Mouse (Mus musculus) adrenal gland, postnatal 25 days (tissue): ENCODE measurements around the gene Uvrag. TPM values are rescaled to one million over a fixed set of nuclear protein-coding genes. Genes with fewer than 3 reads are reported as not detected.

ENCODE experiments used
- DNase-seq: peaks from one replicate; pipeline ENCODE4 v3.0.0; 2021; ENCODE audit warnings: mixed read lengths
- total RNA-seq: library from RNA; stranded (reverse); gene quantifications from 2 replicates; pipeline ENCODE4 v1.2.3, GENCODE M21; 2021

The Uvrag gene
- total RNA-seq, 1 experiment from 2014 or later: 36.4 TPM

GRCm38 (mm10) chr7:99057053-99057630 lies 83.8 kb downstream of the Uvrag start:
- DNase-seq: peak; percentile 24

GRCm38 (mm10) chr7:99053626-99054025 lies 87.3 kb downstream of the Uvrag start:
- DNase-seq: no peak

DNA sequence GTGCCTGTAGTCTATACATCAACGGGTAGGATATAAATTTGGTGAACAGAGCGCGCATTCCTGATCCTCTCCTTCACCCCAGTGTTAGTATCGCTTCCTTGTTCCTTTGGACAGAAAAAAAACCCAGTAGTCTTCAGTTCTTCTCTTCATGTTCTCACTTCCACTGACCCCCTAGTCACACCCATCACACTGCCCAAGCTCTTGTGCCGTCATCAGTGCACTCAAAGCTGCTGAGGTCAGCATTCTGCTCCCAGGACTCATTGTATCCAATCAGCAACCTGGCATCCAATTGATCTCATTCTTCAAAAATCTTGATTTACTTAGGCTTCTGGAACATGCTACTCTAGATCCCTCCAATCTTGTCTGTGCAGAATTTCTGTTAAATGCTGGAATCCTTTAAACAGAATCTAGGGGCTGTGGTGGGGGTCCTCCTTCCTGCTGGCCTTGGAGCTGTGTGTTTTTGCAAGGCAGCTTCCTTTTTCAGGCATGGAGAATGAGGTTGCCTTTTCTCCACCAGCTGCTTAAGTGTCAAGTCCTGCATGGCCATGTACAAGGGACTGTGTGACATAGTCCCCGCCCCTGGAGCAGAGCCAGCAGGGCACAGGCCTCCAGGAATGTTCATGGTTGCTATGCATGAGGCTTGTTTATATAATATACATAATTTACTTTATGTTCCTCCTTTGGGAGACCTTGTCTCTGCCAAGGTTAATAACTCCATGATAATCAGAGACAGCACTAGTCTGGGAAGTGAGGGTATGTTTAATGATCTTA lies 88.3 kb downstream of the Uvrag start:
- DNase-seq: no peak

DNA sequence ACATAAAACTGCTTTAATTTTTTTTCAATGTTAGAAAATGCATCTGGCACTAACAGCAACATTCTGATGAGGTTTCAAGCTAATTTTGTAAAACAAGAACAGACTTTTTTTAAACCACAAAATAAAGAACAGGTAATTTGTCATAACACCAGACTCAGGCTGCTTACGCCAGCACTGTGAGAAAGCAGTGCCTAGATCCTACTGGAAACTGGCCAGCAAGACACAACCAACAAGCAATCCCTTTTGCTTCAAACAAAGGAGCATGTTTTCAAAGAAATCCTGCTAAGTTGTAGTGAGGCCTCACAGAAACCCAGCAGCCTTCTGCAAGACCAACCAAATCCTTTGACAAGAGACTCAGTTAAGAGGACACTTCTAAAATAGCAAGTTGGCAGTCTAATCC lies 90.1 kb downstream of the Uvrag start:
- no peak for DNase-seq

- no peak for DNase-seq
Measured at GRCm38 (mm10) chr7:99049897-99050296, 91.0 kb downstream of the Uvrag start.

DNA sequence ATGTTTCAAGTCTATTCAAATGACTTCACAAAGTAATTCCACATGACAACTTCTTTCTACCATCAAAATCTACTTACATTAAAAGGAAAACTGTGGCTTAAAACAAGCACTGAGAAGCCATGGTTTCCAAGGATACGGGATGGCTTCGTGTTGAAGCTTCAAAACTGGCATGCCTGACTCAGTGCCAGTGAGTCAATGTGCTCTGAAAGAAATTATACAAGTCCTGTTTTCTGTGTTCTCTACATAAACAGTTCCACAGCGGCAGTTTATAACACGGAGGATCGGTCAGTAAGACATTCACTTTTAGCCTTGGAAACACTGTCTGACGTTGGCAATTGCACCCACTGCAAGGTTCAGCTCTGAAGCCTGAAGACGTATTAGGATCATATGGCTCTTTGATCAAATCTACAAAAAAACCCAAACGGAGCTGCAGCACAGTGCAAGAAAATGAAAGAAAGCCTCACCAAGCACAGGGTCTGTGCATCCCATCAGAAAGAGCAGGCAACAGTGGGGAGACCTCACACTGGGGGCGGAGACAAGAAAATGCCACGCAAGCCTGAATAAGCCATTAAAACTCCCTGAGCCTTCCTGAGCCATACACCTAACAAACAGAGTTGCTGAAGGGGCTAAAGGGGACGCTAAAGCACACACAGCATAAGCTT lies 94.3 kb downstream of the Uvrag start:
- DNase-seq: no peak

DNA sequence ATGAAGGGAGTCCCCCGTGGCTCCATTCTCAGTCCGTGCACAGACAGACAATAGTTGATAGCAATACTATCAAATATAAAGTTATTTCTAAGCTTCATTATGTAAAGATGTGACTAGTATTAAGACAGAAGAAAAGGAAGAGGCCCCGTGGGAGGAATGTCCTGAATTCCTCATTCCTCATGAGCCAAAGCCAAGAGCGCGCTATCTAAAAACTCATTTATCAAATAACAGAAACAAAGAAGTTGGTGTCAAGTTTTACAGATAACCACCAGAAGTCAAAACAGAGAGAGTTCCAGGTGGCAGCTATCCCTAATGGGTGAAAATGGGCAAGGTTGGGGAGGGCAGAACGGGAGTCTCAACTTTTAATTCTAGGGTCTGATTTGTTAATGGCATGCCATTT lies 95.4 kb downstream of the Uvrag start:
- DNase-seq: no peak

DNA sequence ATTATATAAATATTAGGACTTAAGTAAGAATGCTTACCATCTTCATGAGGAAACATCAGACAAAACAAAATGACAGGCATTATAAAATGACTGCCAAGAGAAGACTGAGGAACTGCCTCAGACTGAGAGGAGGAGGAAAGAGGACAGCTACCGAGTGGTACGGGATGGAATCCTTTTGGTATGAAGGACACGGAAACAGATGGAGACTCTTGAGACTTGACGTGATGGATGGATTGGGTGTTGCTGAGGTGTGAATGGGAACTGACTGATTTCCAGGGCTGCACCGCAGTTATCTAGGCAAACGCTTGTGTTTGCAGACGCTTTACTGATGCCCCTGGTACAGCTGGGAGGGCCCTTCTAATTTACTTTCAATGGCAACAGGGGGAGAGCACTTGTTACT lies 97.0 kb downstream of the Uvrag start:
- DNase-seq: no peak

- no peak for DNase-seq
Measured at GRCm38 (mm10) chr7:99043322-99043721, 97.6 kb downstream of the Uvrag start.

GRCm38 (mm10) chr7:99041818-99042217 lies 99.1 kb downstream of the Uvrag start:
- no peak for DNase-seq

DNA sequence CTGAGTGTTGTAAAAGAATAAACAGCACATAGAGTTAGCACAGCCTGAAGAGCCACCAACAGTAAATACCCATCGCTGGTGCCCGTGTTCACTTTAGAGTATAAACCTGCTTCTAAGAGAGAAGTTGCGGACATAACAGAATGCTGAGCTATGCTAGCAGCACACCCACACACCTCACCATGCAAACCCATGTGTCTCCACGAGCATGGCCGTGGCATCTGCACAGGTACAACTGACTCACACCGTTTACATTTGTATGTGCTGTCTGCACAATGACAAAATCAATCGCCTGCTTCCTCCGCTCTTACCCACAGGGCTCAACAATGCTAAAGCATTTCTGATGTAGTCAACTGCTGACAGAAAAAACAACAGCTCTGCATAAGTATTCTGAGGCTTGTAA lies 101.0 kb downstream of the Uvrag start:
- no peak for DNase-seq

GRCm38 (mm10) chr7:99036284-99036683 lies 104.7 kb downstream of the Uvrag start:
- no peak for DNase-seq

GRCm38 (mm10) chr7:99034909-99035308 lies 106.0 kb downstream of the Uvrag start:
- no peak for DNase-seq

DNA sequence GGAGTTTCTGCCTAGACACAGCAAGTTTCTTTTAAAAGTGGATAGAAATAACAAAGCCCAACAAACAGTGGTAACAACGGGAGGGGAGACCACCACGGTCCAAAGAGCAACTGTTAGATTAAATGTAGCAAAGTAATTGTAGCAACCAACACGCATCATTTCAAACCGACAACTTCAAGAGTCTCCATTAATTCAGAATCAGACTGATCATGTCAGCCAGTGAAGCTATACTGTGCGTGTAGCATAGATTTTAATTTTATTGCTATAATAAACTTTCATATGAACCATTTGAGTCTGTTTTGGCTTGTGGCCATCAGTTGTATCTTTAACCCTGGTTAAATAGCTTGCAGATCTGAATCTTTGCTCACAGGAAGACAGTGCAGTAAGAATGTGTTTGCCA lies 107.1 kb downstream of the Uvrag start:
- DNase-seq: no peak

- DNase-seq: no peak
Measured at GRCm38 (mm10) chr7:99033314-99033713, 107.6 kb downstream of the Uvrag start.

GRCm38 (mm10) chr7:99032051-99032450 lies 108.9 kb downstream of the Uvrag start:
- no peak for DNase-seq

DNA sequence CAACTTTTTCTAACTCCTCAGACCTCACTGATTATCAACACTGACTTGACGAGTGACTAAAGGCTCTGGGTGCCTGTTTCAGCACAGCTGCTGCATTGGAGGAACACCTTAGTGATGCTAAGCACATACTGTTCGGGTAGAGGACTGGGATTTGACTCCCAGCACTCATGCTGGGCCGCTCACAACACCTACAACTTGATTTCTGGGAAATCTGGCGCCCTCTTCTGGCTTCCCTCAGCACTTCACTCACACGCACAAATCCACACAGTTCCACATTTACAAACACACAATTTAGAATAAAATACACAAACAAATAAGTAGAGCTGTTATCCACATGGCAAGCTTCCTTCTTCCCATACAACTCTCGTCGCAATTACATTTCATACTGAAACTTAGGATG lies 112.8 kb downstream of the Uvrag start:
- DNase-seq: no peak

DNA sequence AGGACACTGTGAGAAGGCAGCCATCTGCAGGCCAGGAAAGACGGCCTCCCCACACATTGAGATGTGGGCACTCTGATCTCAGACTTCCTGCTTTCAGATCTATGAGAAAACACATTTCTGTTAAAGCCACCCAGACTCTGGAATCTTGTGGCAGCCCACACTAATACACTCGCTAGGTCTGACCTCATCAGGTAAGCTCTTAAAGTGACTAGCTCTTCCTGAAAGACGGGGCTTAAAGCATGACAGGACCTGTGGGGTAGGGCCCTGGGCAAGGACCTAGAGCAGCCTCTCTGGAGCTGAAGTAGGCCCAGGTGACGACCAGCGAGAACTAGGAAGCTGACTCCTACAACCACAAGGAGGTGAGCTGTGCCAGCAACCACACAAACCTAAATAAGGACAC lies 113.8 kb downstream of the Uvrag start:
- no peak for DNase-seq

- DNase-seq: no peak
Measured at GRCm38 (mm10) chr7:99025989-99026388, 115.0 kb downstream of the Uvrag start.

DNA sequence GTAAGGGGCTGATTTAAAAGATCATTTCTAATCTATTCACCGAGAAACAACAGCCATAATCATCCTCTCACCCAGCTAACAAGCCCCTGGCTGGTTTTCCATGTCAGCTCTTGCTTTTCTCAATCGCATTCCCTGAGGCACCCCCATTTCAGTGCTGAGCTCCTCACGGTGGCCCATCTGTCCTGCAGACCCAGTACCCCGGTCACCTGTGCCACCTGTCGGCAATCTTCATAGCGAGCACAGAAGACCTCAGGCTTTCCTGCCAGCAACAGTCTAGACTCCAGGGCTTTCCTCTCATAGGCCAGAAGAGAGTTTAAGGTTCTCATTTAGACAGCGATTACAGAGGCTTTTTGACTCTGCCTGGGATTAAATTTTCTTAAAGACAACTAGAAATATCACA lies 115.7 kb downstream of the Uvrag start:
- no peak for DNase-seq

- no peak for DNase-seq
Measured at GRCm38 (mm10) chr7:99024791-99025190, 116.2 kb downstream of the Uvrag start.

DNA sequence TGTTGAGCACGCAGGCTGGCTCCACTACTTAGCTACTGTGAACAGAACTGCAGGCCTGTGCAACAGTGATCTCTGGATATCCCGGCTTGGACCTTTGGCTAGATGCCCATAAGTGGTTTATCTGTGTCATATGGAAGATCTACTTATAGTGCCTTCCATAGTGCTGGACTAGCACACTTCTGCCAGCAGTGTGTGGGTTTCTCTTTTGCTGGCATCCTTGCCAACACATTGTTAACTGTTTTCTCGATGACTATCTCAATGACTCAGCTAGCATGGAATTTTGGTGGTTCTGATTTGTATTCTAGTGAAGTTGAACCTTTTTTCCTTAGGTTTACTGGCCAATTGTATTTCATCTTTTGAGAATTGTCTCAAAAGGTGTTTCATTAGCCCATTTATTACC lies 117.0 kb downstream of the Uvrag start:
- no peak for DNase-seq

DNA sequence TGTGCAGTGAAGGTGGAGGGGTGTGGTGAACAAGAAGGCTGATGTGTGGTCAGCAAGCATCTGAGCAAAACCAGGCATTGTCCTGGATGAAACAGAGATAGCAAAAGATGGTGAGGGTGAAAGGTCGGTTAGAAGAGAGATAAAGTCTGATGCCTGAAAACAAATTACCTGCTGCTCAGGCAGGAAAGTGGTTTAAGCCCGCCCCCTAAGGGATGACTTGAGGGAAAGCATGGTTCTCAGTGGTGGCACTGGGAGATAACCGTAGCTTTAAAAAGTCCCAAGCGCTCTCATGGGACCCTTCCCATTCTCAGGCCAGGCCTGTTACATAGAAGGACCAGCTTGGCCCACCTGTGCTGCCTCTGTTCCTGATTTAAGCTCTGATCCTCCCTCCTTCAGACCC lies 119.7 kb downstream of the Uvrag start:
- DNase-seq: no peak

- peak; percentile 20 for DNase-seq
Measured at GRCm38 (mm10) chr7:99020353-99020752, 120.6 kb downstream of the Uvrag start.
